Mouse (Mus musculus) ovary, postnatal 36 days (tissue): ENCODE measurements around the gene Gfod2.

Experiments
- DNase-seq: peaks from one replicate; pipeline ENCODE4 v3.0.0; 2022; ENCODE audit warnings: low spot score, mixed read lengths

Gfod2 gene

DNA sequence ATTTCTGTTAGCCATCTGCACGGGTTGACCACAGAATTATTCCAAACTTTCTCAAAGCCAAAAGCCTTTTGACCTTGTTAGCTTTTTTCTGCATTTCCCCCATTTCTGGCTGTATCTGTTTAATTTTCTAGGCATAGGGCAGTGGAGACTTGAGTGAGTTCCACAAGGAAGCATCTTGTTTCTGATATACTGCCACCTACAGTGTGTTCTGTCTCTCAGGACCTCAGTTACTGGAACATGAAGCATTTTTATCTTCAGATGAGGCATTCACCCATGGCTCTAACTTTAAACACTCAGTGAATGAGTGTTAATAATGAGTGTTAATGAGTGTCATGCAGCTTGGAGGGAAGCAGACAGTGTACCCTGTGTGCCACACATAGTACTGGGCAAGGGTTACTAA is 80.6 kb downstream of the Gfod2 start:
- DNase-seq, result no peak
